Mouse (Mus musculus) brain, adult 2 months (tissue): ENCODE measurements around the gene Klhl5.

ENCODE experiments used
- DNase-seq: peaks from one replicate; pipeline ENCODE4 v3.0.0; 2011; ENCODE audit warnings: low read depth, low spot score

Klhl5 gene

GRCm38 (mm10) chr5:65106876-65107772, at the start of gene Klhl5:
Klhl5 (plus strand) TSS chr5:65107539.
- DNase-seq, result peak; percentile 85

- DNase-seq, result no peak
These were observed 49.7 kb upstream of the Klhl5 start for GRCm38 (mm10) chr5:65057596-65057995.

GRCm38 (mm10) chr5:65059806-65060205, 47.5 kb upstream of the Klhl5 start:
- DNase-seq, result no peak

- DNase-seq, result no peak
These were observed 45.1 kb upstream of the Klhl5 start for GRCm38 (mm10) chr5:65062236-65062635.

GRCm38 (mm10) chr5:65063266-65063665, 44.1 kb upstream of the Klhl5 start:
- DNase-seq, result no peak

GRCm38 (mm10) chr5:65068166-65068565, 39.2 kb upstream of the Klhl5 start:
- DNase-seq, result no peak

- DNase-seq, result no peak
These were observed 37.5 kb upstream of the Klhl5 start for GRCm38 (mm10) chr5:65069872-65070271.

- peak; percentile 62 for DNase-seq
These were observed 35.6 kb upstream of the Klhl5 start for GRCm38 (mm10) chr5:65071689-65072118.

- no peak for DNase-seq
These were observed 34.1 kb upstream of the Klhl5 start for GRCm38 (mm10) chr5:65073247-65073646.

- peak; percentile 27 for DNase-seq
These were observed 32.6 kb upstream of the Klhl5 start for GRCm38 (mm10) chr5:65074693-65075092.

GRCm38 (mm10) chr5:65076087-65076486, 31.3 kb upstream of the Klhl5 start:
- DNase-seq, result peak; percentile 23

GRCm38 (mm10) chr5:65076748-65077147, 30.6 kb upstream of the Klhl5 start:
- DNase-seq, result no peak

GRCm38 (mm10) chr5:65078081-65078480, 29.3 kb upstream of the Klhl5 start:
- DNase-seq, result no peak

GRCm38 (mm10) chr5:65079881-65080280, 27.5 kb upstream of the Klhl5 start:
- peak; percentile 82 for DNase-seq

GRCm38 (mm10) chr5:65081836-65082235, 25.5 kb upstream of the Klhl5 start:
- DNase-seq, result no peak

- DNase-seq, result peak; percentile 21
These were observed 20.8 kb upstream of the Klhl5 start for GRCm38 (mm10) chr5:65086522-65086921.

- no peak for DNase-seq
These were observed 17.6 kb upstream of the Klhl5 start for GRCm38 (mm10) chr5:65089707-65090106.

- no peak for DNase-seq
These were observed 16.0 kb upstream of the Klhl5 start for GRCm38 (mm10) chr5:65091184-65091858.

- DNase-seq, result no peak
These were observed 15.4 kb upstream of the Klhl5 start, which contains the start of gene Tmem156 for GRCm38 (mm10) chr5:65091921-65092320. Tmem156 (minus strand) TSS chr5:65092132.

GRCm38 (mm10) chr5:65093769-65094168, 13.6 kb upstream of the Klhl5 start:
- DNase-seq, result peak; percentile 91

GRCm38 (mm10) chr5:65094902-65095545, 12.3 kb upstream of the Klhl5 start:
- no peak for DNase-seq

- DNase-seq, result no peak
These were observed 11.3 kb upstream of the Klhl5 start for GRCm38 (mm10) chr5:65096082-65096481.
